Mouse (Mus musculus) midbrain, embryonic 10.5 days (tissue): Measurements from ENCODE around the gene Kdm6b. TPM values are rescaled to one million over a fixed set of nuclear protein-coding genes. Genes with fewer than 3 reads are reported as not detected.

Experiments
- DNase-seq: peaks from one replicate; pipeline ENCODE4 v3.0.0-alpha.2; 2017; ENCODE audit warnings: low spot score
- H3K27ac ChIP-seq: fragments of 300-500 bp; sonication (generic); replicated peaks from 2 replicates; pipeline ENCODE4 v1.5.1; 2016; ENCODE audit warnings: mild to moderate bottlenecking
- H3K27me3 ChIP-seq: fragments of 300-500 bp; sonication (generic); 2 replicates; pipeline ENCODE4 v1.6.1; 2016; ENCODE audit warnings: low read depth, mild to moderate bottlenecking; ENCODE audit not compliant: poor library complexity, severe bottlenecking
- H3K36me3 ChIP-seq: fragments of 300-500 bp; sonication (generic); 2 replicates; pipeline ENCODE4 v1.6.1; 2016; ENCODE audit warnings: mild to moderate bottlenecking, moderate library complexity
- H3K4me1 ChIP-seq: fragments of 300-500 bp; sonication (generic); 2 replicates; pipeline ENCODE4 v1.6.1; 2016
- H3K4me3 ChIP-seq: fragments of 300-500 bp; sonication (generic); 2 replicates; pipeline ENCODE4 v1.5.1; 2016; ENCODE audit warnings: mild to moderate bottlenecking, moderate library complexity
- H3K9me3 ChIP-seq: fragments of 300-500 bp; sonication (generic); replicated peaks from 2 replicates; pipeline ENCODE4 v1.6.1; 2016; ENCODE audit warnings: mild to moderate bottlenecking
- WGBS: fragments of 180-500 bp; shearing (Covaris S2); methylation state at CpG from one replicate; pipeline ENCODE4 v1.1.7; 2016; 5-methylcytosine and 5-hydroxymethylcytosine counted together
- polyA plus RNA-seq: library from polyadenylated mRNA; unstranded; fragments of >200 nt; fragmentation: Nextera tagmentation; extraction: Ambion mirVana; gene quantifications from 2 replicates; pipeline ENCODE4 v1.2.1, GENCODE M21; 2016

Kdm6b gene
- polyA plus RNA-seq, 1 experiment from 2014 or later, result 31.8 TPM

DNA sequence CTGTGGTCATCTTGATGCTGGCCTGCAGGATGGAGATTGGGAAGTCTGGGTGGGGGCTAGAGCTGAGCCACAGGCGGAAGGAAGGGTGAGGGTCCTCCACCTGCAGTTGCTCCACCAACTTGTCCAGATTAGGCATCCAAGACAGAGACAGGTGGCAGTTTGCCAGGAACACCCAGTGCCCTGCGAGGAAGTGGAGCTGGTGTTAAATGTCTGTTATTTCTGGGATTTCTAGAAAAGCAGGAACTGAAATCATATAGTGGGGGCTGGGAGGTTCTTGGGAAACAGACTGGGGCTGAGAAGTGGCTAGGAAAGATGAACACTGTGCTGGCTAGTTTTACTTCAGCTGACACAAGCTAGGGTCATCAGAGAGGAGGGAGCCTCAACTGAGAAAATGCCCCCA lies 15.8 kb upstream of the Kdm6b start:
- no peak for DNase-seq
- WGBS, result 78% methylated on average over 2 of the region's 2 CpGs
- Histone ChIP-seq H3K27ac (no peak overlapping the region), H3K4me3 (no peak overlapping the region), H3K36me3 (no peaks in the 10 kb centered on the region), H3K9me3 (no peaks in the 10 kb centered on the region), H3K4me1 (peaks cover 9% of the 10 kb centered on the region), H3K27me3 (peaks cover 3% of the 10 kb centered on the region; the same call in 1 of the 2 replicates)

DNA sequence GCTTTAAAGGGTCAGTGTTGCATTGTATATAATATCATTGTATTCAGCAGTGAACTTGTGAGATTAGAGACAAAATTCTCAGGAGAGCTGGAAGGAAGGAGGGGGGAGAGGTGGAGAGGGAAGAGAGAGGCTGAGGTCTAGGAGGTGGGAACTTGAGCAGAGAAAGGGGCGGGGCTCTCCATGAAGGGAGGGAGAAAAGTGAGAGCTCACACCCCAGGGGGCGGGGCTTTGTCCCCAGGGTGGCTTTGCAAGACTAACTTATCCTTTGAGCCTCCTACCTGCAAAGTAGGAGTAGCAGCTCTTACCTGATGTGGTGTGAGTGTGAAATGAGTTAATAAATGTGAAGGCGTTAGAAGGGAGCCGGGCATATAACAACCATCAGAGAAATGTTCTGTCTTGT lies 15.3 kb upstream of the Kdm6b start:
- Histone ChIP-seq H3K4me1 (peaks cover 9% of the 10 kb centered on the region), H3K27ac (no peak overlapping the region), H3K9me3 (no peaks in the 10 kb centered on the region), H3K27me3 (peaks cover 9% of the 10 kb centered on the region; the same call in 1 of the 2 replicates), H3K36me3 (no peaks in the 10 kb centered on the region), H3K4me3 (no peak overlapping the region)
- DNase-seq, result no peak
- 24% methylated on average over 4 of the region's 4 CpGs for WGBS

DNA sequence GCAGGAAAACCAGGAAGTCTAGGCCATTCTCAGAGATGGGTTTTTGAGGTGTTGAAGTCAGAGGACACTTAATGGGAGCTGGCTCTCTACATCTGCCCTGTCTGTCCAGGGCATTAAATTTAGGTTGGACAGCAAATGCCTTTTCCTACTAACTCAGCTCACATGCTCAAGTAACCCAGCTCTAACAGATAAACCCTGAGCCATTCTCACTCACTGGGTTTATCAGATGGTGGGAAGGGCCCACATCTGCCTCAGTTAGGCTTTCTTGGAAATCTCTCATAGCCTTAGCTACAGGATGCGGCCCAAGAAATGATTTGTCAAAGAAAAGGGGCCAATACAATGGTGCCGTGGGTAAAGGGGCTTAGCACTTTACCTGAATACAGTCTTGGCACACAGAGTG lies 12.8 kb upstream of the Kdm6b start:
- H3K4me3 ChIP-seq, result no peak overlapping the region
- DNase-seq, result no peak
- no peaks in the 10 kb centered on the region for H3K36me3 ChIP-seq
- peaks cover 12% of the 10 kb centered on the region for H3K4me1 ChIP-seq
- 80% methylated on average over 2 of the region's 2 CpGs for WGBS
- no peaks in the 10 kb centered on the region for H3K9me3 ChIP-seq
- no peak overlapping the region for H3K27ac ChIP-seq
- peaks cover 33% of the 10 kb centered on the region for H3K27me3 ChIP-seq

DNA sequence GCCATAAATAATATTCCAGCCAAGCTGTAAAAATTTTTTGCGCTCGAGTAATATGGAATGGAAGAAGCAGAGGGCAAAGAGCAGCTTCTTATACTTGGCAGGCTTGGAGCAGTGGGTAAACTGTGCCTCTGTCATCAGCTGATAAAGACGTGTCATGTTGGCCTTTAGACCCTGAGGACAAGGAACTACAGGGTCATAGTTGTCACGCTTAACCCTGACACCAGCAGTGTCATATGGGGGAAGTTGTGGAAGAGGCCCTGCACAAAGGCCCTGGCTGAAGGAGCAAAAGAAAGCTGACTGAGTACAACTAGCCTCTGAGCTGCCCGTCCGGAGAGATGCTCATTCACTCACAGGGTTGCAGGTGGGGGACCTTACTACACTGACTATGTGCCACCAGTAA lies 10.4 kb upstream of the Kdm6b start:
- peaks cover 35% of the 10 kb centered on the region for H3K4me1 ChIP-seq
- H3K9me3 ChIP-seq, result no peaks in the 10 kb centered on the region
- DNase-seq, result no peak
- H3K36me3 ChIP-seq, result no peaks in the 10 kb centered on the region
- peaks cover 47% of the 10 kb centered on the region for H3K27me3 ChIP-seq
- H3K4me3 ChIP-seq, result no peak overlapping the region
- WGBS, result 79% methylated on average over 6 of the region's 6 CpGs
- H3K27ac ChIP-seq, result no peak overlapping the region

DNA sequence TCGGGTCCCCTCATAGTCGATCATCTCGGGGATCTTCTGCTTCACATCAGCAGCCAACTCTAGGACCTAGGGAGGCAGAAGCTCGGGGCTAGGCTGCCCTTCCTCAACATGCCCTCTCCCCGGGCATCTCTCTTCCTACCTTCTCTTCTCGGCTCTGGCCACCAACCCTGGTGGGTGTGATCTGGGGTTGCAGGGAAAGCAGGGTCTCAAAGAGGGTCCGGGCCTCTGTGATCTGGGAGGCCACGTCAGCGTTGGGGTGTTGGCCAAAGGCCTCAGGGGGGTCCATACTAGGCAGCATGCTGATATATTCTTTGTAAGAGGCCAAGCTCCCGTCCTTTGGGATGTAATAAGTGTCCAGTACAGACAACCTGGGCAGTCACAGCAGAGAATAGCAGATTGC lies 9.4 kb upstream of the Kdm6b start:
- 89% methylated on average over 10 of the region's 10 CpGs for WGBS
- Histone ChIP-seq H3K4me3 (no peak overlapping the region), H3K27me3 (peaks cover 47% of the 10 kb centered on the region), H3K27ac (no peak overlapping the region), H3K4me1 (peaks cover 41% of the 10 kb centered on the region), H3K9me3 (no peaks in the 10 kb centered on the region), H3K36me3 (no peaks in the 10 kb centered on the region)
- no peak for DNase-seq

DNA sequence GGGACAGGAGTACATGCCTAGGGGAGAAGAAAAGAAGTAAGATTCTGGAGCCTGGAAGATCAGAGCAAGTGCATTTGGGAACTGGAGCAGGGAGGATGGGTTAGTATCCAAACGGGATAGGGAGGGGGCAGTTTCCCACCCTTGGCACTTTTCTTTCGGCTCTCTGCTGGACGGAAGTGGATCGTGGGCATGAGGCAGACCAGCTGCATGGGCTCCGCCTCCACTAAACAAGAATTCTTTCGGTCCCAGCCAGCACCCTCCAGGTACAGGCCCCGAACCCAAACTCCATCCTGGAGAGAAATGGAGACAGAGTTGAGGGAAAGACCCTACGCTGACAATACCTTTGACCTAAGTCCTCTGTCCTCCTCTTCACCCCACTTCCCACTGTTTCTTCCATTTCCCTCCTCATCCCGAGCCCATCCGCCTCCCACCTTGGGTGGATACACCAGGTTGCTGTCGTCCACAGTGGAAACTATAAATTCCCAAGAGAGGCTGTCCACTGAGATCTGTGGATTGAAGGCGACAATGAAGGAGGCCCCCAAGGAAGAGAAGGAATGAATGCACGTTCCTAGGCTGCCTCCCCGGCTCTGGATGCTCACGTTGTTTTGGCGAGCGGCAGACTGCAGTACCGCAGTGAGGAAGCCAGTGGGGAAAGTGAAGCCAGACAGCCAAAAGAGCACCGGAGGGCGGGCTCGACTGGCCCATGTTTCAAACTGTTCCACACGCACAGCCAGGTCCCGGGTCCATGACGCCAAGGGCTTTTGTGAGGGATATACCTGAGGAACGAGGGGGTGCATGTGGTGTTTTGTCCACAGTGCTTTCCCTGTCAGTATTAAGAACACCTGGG lies 7.9 kb upstream of the Kdm6b start:
- peak overlapping the region; percentile 15; the same call in 1 of the 2 replicates for H3K27ac ChIP-seq
- DNase-seq, result no peak
- WGBS, result 11% methylated on average over 25 of the region's 25 CpGs
- peaks cover 47% of the 10 kb centered on the region for H3K27me3 ChIP-seq
- peak overlapping the region; percentile 93 for H3K4me3 ChIP-seq
- H3K36me3 ChIP-seq, result no peaks in the 10 kb centered on the region
- no peaks in the 10 kb centered on the region for H3K9me3 ChIP-seq
- peaks cover 56% of the 10 kb centered on the region for H3K4me1 ChIP-seq

DNA sequence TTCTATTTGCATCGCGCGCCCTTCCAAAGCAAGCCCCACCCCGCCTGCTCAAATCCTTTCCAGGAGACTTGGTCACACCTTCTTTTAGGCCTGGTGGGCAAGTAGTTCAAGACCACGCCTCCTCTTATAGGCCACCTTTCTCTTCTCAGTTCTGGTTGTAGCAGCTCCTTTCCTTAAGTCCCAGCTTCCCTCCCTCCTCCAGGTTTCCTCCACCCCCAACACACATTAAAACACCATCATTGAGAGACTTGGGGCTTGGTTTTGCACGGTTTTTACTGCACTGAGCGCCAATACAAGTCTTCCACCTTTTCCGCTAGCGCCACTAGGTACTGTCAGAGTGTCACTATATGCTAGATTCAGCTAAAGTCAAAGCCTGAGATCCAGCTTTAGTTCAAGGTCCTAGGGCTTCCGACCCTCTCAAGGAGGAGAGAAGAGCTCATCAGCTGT lies 7.1 kb upstream of the Kdm6b start:
- peaks cover 63% of the 10 kb centered on the region for H3K4me1 ChIP-seq
- H3K27ac ChIP-seq, result peak overlapping the region; percentile 99
- DNase-seq, result no peak
- H3K4me3 ChIP-seq, result peak overlapping the region; percentile 93
- H3K36me3 ChIP-seq, result no peaks in the 10 kb centered on the region
- peaks cover 43% of the 10 kb centered on the region for H3K27me3 ChIP-seq
- no peaks in the 10 kb centered on the region for H3K9me3 ChIP-seq
- 8% methylated on average over 10 of the region's 10 CpGs for WGBS

DNA sequence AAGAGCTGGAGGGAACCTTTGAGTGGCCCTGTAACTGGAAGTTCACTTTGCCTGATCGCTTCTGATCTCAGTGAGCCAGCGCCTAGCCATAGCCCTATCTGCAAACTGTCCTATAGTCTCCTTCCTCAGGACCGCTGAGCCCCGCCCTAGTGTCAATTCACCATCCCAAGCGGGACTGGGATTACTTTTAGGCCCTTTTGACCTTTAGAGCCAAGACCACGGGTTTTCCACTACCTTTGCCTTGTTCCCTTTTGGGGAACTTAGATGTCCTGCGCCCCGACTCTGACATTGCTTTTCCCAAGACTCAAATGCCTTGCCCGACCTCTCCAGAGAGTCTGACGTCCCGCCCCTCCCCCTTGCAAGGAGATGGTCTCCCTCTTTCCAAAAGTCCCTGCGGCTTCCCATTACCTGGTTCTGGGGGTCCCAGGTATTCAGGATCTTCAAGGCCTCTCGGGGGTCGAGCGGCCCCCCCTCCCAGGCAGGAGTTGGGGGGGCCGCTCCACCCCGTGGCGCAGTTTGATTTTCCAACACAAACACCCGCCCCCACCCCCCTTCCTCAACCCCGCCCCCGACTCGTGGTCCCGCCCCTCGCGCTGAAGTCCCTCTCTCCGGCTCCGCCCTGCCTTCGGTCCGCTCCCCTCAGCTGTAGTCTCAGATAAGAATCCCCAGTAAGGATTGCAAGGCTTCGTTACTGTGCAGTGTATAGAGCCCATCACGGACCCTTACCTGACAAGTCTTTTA lies 6.5 kb upstream of the Kdm6b start:
- Histone ChIP-seq H3K9me3 (no peaks in the 10 kb centered on the region), H3K4me1 (peaks cover 69% of the 10 kb centered on the region), H3K36me3 (no peaks in the 10 kb centered on the region), H3K4me3 (peak overlapping the region; percentile 93), H3K27me3 (peaks cover 43% of the 10 kb centered on the region), H3K27ac (peak overlapping the region; percentile 99)
- peak; percentile 62 for DNase-seq
- under 1% methylated on average over 31 of the region's 31 CpGs for WGBS

DNA sequence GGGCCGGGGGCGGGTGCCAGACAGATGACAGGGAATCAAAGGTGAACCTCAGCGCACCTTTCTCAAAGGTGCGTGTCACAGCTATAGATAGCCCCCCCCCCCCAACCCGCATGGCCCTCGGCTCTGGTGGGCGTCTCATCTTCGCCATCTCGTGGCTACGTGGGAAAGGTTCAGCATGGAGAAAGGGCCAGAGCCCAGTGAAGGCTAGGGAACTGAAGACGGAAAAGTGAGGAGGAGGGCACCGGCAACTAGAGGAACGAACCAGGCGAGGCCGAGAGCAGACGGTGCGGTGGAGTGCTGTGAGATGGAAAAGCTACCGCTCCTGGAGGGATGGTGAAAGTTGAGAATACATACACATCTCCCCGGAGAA lies 6.0 kb upstream of the Kdm6b start:
- DNase-seq, result peak; percentile 67
- peaks cover 75% of the 10 kb centered on the region for H3K4me1 ChIP-seq
- WGBS, result 1% methylated on average over 19 of the region's 19 CpGs

DNA sequence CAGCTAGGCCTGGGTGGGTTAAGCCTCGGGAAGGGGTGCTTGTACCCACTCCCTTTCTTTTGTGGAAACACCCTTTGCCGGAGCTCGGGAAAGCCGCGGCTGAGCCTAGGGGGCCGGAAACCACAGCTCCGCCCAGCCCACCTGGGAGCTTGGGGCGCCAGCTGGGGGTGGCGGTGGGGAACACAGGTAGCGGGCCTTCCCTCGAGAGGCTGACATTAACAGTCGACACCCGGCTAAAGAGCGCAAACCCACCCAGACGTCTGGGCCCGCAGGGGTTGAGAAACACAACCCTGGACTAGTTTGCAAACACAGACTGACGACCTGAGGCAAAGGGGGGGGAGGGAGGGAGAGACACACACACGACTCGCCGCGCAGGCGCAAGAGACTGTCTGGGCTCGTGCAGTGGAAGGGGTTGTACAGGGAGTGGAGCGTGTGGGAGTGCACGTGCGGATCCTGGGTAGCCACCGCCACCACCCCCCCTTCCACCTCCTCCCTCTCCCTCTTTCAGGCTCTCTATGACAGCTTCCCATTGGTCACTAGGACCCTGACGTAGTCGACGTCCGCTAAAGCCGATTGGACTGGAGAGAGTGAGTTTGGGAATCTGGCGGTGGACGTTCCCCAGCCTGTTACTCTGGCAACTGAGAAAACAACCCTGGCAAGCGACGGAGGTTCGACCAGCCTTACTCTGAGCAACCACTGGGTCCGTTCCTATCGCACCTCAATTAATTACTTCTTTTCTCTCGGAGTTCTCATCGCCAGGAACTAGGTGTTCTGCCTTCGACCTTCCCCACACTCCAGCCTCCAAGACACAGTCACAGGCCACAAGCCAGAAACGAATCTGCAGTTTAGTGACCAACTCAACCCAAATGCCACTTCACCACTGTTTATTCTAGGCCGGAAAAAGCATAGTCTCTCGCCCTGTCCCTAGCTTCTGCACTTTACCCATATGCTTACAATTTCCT lies 5.3 kb upstream of the Kdm6b start:
- H3K36me3 ChIP-seq, result no peaks in the 10 kb centered on the region
- DNase-seq, result peak; percentile 97
- H3K27ac ChIP-seq, result peak overlapping the region; percentile 99
- peaks cover 38% of the 10 kb centered on the region for H3K27me3 ChIP-seq
- H3K4me3 ChIP-seq, result peak overlapping the region; percentile 93
- peaks cover 81% of the 10 kb centered on the region for H3K4me1 ChIP-seq
- WGBS, result under 1% methylated on average over 45 of the region's 45 CpGs
- no peaks in the 10 kb centered on the region for H3K9me3 ChIP-seq

More for the DNA sequence above, 6.0 kb upstream of the Kdm6b start:
- H3K36me3 ChIP-seq, result no peaks in the 10 kb centered on the region
- no peaks in the 10 kb centered on the region for H3K9me3 ChIP-seq
- H3K4me3 ChIP-seq, result peak overlapping the region; percentile 93
- H3K27ac ChIP-seq, result peak overlapping the region; percentile 99
- H3K27me3 ChIP-seq, result peaks cover 43% of the 10 kb centered on the region

DNA sequence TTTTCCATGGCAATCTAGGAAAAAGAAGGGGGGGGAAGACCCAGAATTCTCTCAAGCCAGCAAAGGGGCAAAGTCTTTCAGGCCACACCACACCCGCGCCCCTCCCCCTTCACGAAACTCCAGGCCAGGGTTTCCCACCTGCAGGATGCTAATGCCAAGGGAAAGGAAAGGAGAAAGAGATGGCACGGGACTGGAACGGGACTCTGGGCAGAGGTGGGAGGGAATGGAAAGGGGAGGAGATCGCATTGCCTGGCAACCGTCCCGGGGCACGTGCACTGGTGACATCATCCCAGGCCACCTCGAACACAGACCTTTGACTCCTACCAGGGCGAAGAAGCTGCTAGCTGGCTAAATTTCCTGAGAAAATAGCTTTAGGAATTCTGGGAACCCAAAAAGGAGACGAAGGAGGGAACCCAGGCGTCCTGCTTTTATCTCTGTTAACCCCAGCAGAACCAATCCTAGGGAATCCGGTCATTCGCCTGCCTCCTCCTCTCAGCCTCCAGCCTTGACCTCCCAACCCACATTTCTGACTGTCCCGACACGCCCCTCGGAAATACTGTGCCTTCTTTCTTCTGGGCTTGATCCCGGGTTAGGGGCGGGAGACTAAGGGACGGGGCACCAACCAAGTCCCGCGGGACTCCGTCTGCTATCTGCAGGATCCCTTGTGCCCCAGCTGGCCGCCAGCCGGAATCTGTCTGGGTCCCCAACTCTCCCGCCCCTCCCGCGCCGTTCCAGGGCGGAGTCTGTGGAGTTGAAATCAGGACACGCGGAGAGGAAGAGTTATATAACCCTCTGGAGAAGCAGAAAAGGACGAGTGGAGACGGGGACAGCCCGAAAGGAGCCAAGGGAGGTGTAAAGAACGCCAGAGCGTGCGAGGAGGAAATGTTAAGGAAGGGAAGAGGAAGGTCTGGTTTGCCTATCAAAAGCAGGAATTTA lies 4.2 kb upstream of the Kdm6b start:
- under 1% methylated on average over 39 of the region's 39 CpGs for WGBS
- peak overlapping the region; percentile 93 for H3K4me3 ChIP-seq
- peaks cover 10% of the 10 kb centered on the region for H3K36me3 ChIP-seq
- H3K9me3 ChIP-seq, result no peaks in the 10 kb centered on the region
- H3K27me3 ChIP-seq, result peaks cover 28% of the 10 kb centered on the region
- H3K27ac ChIP-seq, result peak overlapping the region; percentile 99
- peaks cover 92% of the 10 kb centered on the region for H3K4me1 ChIP-seq
- DNase-seq, result peak; percentile 97
